Mouse (Mus musculus) midbrain, embryonic 11.5 days (tissue): Measurements from ENCODE around the gene Slc7a5. TPM values are rescaled to one million over a fixed set of nuclear protein-coding genes. Genes with fewer than 3 reads are reported as not detected.
A peak's percentile ranks its signal among the peaks of the same experiment; 100 is the strongest.

Experiments used
- ATAC-seq: fragments of 200-750 bp; cut with Nextera tagmentation; 2 replicates; pipeline ENCODE4 v1.8.0; 2017; ENCODE audit warnings: moderate TSS enrichment, moderate library complexity; ENCODE audit not compliant: low FRiP score
- DNase-seq: peaks from one replicate; pipeline ENCODE4 v3.0.0; 2015; ENCODE audit warnings: low spot score; ENCODE audit errors: missing footprints
- H3K27ac ChIP-seq: fragments of 300-500 bp; sonication (generic); 2 replicates; pipeline ENCODE4 v1.5.1; 2014; ENCODE audit warnings: low read depth, low read length
- H3K27me3 ChIP-seq: fragments of 300-500 bp; sonication (generic); 2 replicates; pipeline ENCODE4 v1.6.1; 2014; ENCODE audit warnings: mild to moderate bottlenecking, low read length, moderate library complexity, mixed read lengths; ENCODE audit not compliant: control insufficient read depth, insufficient read depth
- H3K36me3 ChIP-seq: fragments of 300-500 bp; sonication (generic); 2 replicates; pipeline ENCODE4 v1.6.1; 2014; ENCODE audit warnings: mild to moderate bottlenecking, low read length, moderate library complexity, mixed read lengths; ENCODE audit not compliant: control insufficient read depth, insufficient read depth
- H3K4me1 ChIP-seq: fragments of 300-500 bp; sonication (generic); 2 replicates; pipeline ENCODE4 v1.6.1; 2014; ENCODE audit warnings: low read length; ENCODE audit not compliant: control insufficient read depth, insufficient read depth
- H3K4me2 ChIP-seq: fragments of 300-500 bp; sonication (generic); 2 replicates; pipeline ENCODE4 v1.6.1; 2014; ENCODE audit warnings: mild to moderate bottlenecking, moderate library complexity
- H3K4me3 ChIP-seq: fragments of 300-500 bp; sonication (generic); 2 replicates; pipeline ENCODE4 v1.5.1; 2014; ENCODE audit warnings: low read depth, low read length
- H3K9ac ChIP-seq: fragments of 300-500 bp; sonication (generic); 2 replicates; pipeline ENCODE4 v1.6.1; 2014; ENCODE audit warnings: low read length
- H3K9me3 ChIP-seq: fragments of 300-500 bp; sonication (generic); 2 replicates; pipeline ENCODE4 v1.6.1; 2016; ENCODE audit warnings: low read length; ENCODE audit not compliant: control insufficient read depth
- WGBS: fragments of 180-500 bp; shearing (Covaris S2); extraction: QIAGEN DNeasy Blood & Tissue Kit; methylation state at CpG from one replicate; pipeline ENCODE4 v1.1.7; 2014; 5-methylcytosine and 5-hydroxymethylcytosine counted together
- polyA plus RNA-seq: library from polyadenylated mRNA; unstranded; fragments of >200 nt; fragmentation: Nextera tagmentation; extraction: Ambion mirVana; gene quantifications from 2 replicates; pipeline ENCODE4 v1.2.1, GENCODE M21; 2014

The Slc7a5 gene
- polyA plus RNA-seq: 34.9 and 36.5 TPM in 2 replicates

DNA sequence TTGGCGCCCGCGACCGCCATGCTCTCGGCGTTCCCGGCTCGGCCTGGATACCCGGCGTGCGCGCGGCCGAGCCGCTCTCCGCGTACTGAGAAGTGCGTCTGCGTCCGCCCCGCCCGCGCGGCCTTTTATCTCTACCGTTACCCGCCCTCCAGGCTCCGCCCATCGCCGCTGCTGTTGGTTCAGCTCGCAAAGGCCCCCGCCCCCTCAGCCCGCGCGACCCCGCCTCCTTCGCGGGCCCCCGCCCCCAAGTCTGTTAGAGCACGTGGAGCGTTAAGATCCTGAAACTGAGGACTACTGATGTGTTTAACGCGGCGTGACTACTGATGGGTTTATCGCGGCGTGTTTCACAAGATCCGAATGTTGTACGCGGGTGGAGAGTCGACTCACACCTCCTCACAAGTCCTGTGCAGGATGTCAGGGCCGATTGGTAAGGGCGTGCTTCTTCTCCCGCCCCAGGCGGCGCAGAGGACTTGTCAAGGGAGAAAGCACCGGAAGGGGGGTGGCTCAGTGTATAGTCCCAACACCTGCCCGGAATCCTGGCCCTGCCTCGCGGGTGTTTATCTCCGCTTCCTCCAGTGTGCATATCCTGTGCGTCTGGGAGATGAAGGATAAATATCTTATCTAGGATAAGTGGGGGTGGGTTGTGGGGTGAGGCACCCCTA, at the start of gene Slc7a5:
TSS of gene Slc7a5 (minus strand) at position 108 of the 662 bp plus-strand sequence.
- Histone ChIP-seq H3K27ac (no peak within 1 kb of the TSS; the same call in 1 of the 2 replicates), H3K9me3 (no peaks in the 10 kb centered on the region), H3K27me3 (peaks cover 3% of the 10 kb centered on the region; the same call in 1 of the 2 replicates), H3K4me3 (peak within 1 kb of the TSS; percentile 75), H3K4me1 (peaks cover 17% of the 10 kb centered on the region), H3K9ac (peak within 1 kb of the TSS; percentile 71), H3K36me3 (no peaks in the 10 kb centered on the region), H3K4me2 (peak within 1 kb of the TSS; percentile 99)
- WGBS: under 1% methylated on average over 57 of the region's 61 CpGs
- peak; percentile 99 for DNase-seq
- ATAC-seq: peak; percentile 91

DNA sequence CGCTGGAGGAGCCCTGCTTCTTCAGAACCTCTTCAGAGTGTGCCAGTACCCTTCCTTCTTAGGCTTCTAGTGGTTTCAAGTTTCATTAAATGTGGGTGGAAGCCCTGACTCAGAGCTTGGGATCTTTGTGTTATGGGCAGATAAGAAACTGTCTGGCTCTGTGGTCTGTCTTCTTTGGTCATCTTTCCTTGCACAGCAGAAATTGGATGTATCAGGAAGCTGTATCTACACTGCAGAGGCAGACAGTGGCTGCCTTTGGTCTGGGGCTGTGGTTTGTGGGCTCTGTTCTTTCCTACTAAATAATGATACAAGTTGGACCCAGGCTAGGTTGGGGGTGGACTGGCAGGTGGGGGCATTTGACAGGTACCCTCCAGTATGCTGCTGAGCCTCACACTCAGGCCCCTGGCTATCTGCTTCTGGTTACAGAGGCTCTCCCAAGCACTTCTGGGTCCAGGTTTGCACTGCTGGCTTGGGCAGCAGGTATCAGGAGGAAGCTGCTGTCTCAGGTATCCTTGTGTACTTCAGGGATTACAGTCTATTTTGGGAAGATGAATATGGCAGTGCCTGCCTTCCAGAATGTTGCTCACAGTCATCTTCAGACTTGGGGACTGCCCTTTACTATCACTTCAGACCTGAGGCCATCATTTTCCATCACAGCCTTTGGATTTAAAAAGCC, 48.5 kb upstream of the Slc7a5 start:
- no peaks in the 10 kb centered on the region for H3K9me3 ChIP-seq
- no peaks in the 10 kb centered on the region for H3K27me3 ChIP-seq
- no peak overlapping the region for H3K4me2 ChIP-seq
- peaks cover 12% of the 10 kb centered on the region for H3K4me1 ChIP-seq
- ATAC-seq: no peak
- WGBS: 96% methylated on average over 1 of the region's 1 CpGs
- H3K36me3 ChIP-seq: no peaks in the 10 kb centered on the region; the same call in none of the 2 replicates
- no peak overlapping the region for H3K4me3 ChIP-seq
- no peak overlapping the region for H3K9ac ChIP-seq
- H3K27ac ChIP-seq: no peak overlapping the region
- DNase-seq: peak; percentile 57

DNA sequence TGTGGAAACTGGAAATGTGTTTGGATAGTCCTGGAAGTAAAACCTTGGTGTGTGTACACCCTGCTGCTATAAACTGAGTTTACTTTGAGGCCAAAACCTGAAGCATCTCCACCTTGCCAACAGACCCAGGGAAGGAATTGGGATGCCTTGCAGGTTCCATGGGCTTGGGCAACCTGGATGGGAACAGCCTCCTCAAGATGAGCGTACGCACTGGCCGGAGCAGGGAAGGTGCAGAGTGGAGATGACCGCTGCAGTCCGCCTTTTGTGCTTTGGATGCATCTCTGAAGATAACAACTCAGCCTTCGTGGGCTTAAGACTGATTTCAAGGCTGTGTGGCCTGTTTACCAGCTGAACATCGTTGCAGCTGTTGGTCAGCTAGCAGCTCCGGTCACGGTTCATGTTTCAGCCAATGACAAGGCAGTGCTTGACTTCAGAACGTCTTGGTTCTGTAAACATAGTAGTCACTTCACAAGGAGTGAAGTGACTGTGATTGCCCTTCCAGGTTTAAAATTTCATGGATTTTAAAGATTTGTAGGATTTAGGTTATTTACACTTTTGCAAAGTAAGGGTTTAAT, 47.6 kb upstream of the Slc7a5 start:
- Histone ChIP-seq H3K9me3 (no peaks in the 10 kb centered on the region), H3K4me1 (peaks cover 12% of the 10 kb centered on the region), H3K27ac (no peak overlapping the region), H3K4me3 (no peak overlapping the region), H3K4me2 (no peak overlapping the region), H3K9ac (no peak overlapping the region), H3K27me3 (no peaks in the 10 kb centered on the region), H3K36me3 (no peaks in the 10 kb centered on the region; the same call in none of the 2 replicates)
- 91% methylated on average over 10 of the region's 10 CpGs for WGBS
- DNase-seq: no peak
- ATAC-seq: no peak

DNA sequence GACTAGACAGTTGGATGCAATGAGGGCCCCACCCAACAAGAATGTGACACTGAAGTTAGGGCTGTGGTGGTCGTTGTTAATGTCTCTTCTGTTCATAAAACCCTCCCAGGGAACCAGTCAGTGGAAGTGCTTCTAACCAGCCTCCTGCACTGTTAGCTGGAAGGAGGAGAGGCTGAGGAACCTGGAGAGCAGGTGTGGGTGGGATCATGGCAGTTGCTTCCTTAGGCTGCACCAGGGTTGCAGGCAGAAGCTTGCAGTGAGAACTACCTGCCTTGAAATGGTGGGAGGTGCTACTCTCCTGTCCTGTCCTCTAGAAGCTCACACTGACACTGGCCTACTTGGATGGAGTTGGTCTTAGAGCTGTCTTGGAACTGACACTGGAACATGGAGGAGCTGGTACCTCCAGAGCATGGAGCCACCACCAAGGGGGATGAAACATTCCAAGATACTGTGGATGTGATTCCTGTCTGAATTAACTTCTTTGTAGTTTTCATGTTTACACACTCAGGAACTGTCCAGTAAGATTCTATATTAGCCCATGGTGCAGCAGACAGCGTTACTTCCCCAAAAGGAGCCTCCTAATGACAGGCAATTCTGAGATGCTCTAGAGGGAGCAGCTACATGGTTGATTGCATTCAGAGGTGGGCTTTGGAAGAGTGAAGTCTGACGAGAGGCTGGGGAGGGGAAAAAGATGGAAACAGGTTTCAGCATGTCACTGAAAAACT, 46.5 kb upstream of the Slc7a5 start:
- ATAC-seq: no peak
- H3K9ac ChIP-seq: no peak overlapping the region
- no peak overlapping the region for H3K4me2 ChIP-seq
- 74% methylated on average over 3 of the region's 3 CpGs for WGBS
- H3K27me3 ChIP-seq: no peaks in the 10 kb centered on the region
- peaks cover 12% of the 10 kb centered on the region for H3K4me1 ChIP-seq
- no peak for DNase-seq
- no peaks in the 10 kb centered on the region; the same call in none of the 2 replicates for H3K36me3 ChIP-seq
- H3K4me3 ChIP-seq: no peak overlapping the region
- H3K9me3 ChIP-seq: no peaks in the 10 kb centered on the region
- H3K27ac ChIP-seq: no peak overlapping the region

DNA sequence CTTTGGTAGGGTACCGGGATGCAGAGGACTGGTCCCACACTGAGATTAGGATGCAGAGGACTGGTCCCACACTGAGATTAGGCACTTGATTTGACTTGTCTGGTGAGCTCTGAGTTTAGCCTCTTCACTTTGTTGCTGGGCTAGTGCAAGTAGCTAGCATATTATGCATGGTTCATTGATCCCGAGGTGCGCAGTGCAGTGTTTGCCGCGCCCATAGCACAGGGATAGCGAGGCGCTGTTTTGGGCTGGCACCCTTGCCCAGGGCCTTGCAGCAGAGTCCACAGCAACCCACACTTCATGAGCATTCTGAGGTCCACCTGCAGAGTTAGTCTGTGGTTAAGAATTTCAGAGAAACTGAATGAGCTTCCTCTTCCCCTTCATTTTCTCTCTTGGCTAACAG, 45.3 kb upstream of the Slc7a5 start:
- 0 out of 2 replicates have a peak overlapping the region, but pooled peaks have one; percentile 41 for H3K9ac ChIP-seq
- DNase-seq: peak; percentile 44
- no peak overlapping the region; the same call in 1 of the 2 replicates for H3K4me2 ChIP-seq
- H3K4me1 ChIP-seq: peaks cover 19% of the 10 kb centered on the region
- no peaks in the 10 kb centered on the region for H3K9me3 ChIP-seq
- no peaks in the 10 kb centered on the region; the same call in none of the 2 replicates for H3K36me3 ChIP-seq
- ATAC-seq: no peak
- H3K27me3 ChIP-seq: no peaks in the 10 kb centered on the region
- 81% methylated on average over 7 of the region's 7 CpGs for WGBS
- H3K4me3 ChIP-seq: no peak overlapping the region
- no peak overlapping the region for H3K27ac ChIP-seq

DNA sequence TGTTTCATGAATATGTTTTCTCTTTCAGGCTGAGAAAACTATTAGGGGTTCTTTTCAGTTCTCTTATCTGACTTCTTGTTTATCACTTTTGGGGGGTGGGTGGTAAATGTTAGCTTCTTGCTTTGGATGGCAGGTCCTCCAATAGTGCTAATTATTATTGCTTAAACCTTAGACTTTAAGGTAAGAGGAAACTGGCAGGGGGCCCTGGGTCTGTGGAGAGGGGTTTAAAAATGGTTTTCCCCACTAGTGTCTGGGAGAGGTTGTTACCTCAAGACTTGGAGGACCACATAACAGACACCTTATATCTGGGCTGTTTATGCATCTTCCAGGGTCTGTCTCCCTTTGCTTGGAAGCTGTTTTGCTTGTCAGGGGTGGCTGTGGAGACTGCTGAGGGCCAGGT, 44.6 kb upstream of the Slc7a5 start:
- Histone ChIP-seq H3K9me3 (no peaks in the 10 kb centered on the region), H3K4me3 (no peak overlapping the region), H3K4me1 (peaks cover 23% of the 10 kb centered on the region)

DNA sequence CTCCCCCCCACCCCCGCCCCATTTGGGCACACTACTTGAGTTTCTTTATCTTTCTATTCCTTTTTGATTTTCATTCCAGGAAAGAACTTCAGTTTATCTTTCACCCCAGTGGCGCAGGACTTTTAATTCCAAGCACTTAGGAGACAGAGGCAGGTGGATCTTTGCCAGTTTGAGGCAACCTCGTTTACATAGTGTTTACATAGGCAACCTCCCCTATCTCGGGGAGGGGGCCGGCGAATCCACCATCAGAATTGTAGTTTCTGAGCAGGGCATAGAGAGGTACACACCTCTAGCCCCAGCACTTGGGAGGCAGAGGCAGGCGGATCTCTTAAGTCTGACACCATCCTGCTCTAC, 44.1 kb upstream of the Slc7a5 start:
- peak overlapping the region; percentile 96 for H3K4me3 ChIP-seq
- no peaks in the 10 kb centered on the region for H3K9me3 ChIP-seq
- H3K4me1 ChIP-seq: peaks cover 25% of the 10 kb centered on the region
- no peaks in the 10 kb centered on the region for H3K27me3 ChIP-seq
- H3K4me2 ChIP-seq: peak overlapping the region; percentile 94
- ATAC-seq (no peak), DNase-seq (no peak)
- WGBS: 37% methylated on average over 7 of the region's 7 CpGs
- no peak overlapping the region for H3K27ac ChIP-seq
- peak overlapping the region; percentile 98 for H3K9ac ChIP-seq
- no peaks in the 10 kb centered on the region; the same call in none of the 2 replicates for H3K36me3 ChIP-seq

More for the DNA sequence above, 44.6 kb upstream of the Slc7a5 start:
- H3K36me3 ChIP-seq: no peaks in the 10 kb centered on the region; the same call in none of the 2 replicates
- peak overlapping the region; percentile 41; the same call in 1 of the 2 replicates for H3K9ac ChIP-seq
- no peak for ATAC-seq
- DNase-seq: peak; percentile 60
- peak overlapping the region; percentile 94 for H3K4me2 ChIP-seq
- H3K27ac ChIP-seq: no peak overlapping the region
- no peaks in the 10 kb centered on the region for H3K27me3 ChIP-seq

DNA sequence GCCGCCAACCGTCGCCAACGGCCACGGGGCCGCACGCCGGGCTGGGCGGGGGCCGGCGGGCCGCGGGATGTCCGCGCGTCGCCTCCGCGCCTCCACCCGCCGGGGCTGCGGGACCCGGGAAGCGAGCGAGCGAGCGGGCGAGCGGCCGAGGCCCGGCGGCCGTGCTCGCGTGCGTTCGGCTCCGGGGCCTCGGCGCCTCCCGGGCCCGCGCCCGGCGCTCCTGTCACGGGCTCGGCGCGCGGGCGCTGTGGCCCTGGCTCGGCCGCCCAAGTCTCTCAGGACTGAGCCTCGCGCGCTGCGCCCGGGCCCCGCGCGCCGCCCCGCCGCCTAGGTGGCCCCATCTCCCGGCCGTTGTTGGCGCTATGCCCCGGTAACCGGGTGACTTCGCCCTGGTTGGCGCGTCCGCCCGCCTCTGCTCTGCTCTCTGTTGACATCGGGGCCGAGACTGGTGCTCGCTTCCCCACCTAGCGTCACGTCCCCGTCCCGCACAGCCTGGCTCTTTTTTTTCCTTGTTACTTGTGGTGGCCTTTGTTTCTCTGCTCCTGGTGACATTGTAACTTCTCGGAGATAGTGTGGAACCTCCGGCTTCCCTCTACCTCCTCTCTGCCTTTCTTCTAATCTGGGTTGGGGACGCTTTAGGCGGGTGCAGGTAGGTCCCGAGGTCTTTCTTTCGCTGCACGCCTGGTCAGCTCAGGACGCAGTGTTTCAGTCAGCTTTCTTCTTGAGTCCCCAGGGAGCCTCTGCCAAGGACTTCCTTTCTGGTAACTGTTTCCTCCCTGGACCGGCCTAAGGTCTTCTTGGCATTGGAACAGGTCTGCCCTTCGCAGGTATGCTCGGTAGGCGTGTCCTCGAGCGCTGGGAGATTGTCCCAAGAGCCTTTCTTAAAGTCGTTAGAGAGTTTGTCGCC, 43.5 kb upstream of the Slc7a5 start:
- H3K9ac ChIP-seq: peak overlapping the region; percentile 98
- no peaks in the 10 kb centered on the region for H3K27me3 ChIP-seq
- no peaks in the 10 kb centered on the region for H3K9me3 ChIP-seq
- ATAC-seq (peak; percentile 14), DNase-seq (peak; percentile 94)
- H3K27ac ChIP-seq: peak overlapping the region; percentile 86
- WGBS: 1% methylated on average over 84 of the region's 97 CpGs
- H3K36me3 ChIP-seq: no peaks in the 10 kb centered on the region; the same call in none of the 2 replicates
- peak overlapping the region; percentile 94 for H3K4me2 ChIP-seq
- peak overlapping the region; percentile 96 for H3K4me3 ChIP-seq
- peaks cover 25% of the 10 kb centered on the region for H3K4me1 ChIP-seq
